Mouse (Mus musculus) MEL-GATA-1-ER (cell line): ENCODE measurements around the gene Ppp1r35.
A peak's percentile ranks its signal among the peaks of the same experiment; 100 is the strongest.
"Not testable (repeated sequence)": the region's sequence is repeated elsewhere in the genome, so short reads cannot be mapped to it uniquely, and the experiment has no call there.

Experiments used
- DNase-seq: peaks from one replicate; pipeline ENCODE4 v3.0.0-alpha.2; 2012; ENCODE audit warnings: low read depth; ENCODE audit errors: extremely low read depth

Gene Ppp1r35

DNA sequence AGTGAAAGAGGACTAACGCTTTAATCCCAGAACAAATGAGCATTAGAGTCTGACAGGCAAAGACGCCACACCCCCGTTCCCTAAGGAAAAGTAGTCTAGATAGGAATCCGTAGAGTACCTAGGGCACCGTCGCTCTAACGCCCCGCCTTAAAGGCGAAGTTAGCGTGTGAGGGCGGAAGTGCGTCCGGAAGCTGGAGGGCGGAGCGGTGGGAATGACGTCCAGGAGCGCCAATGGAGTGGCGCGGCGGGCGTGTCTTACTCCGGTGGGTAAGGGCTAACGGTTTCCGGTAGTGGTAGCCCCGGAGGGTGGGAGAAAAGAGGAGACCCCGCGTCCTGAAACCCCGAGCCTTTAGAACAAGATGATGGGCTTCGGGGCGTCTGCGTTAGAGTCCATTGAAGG, at the start of gene Ppp1r35:
TSS of gene Ppp1r35 (plus strand) at position 215 of the 400 bp plus-strand sequence.
- DNase-seq = peak; percentile 89

DNA sequence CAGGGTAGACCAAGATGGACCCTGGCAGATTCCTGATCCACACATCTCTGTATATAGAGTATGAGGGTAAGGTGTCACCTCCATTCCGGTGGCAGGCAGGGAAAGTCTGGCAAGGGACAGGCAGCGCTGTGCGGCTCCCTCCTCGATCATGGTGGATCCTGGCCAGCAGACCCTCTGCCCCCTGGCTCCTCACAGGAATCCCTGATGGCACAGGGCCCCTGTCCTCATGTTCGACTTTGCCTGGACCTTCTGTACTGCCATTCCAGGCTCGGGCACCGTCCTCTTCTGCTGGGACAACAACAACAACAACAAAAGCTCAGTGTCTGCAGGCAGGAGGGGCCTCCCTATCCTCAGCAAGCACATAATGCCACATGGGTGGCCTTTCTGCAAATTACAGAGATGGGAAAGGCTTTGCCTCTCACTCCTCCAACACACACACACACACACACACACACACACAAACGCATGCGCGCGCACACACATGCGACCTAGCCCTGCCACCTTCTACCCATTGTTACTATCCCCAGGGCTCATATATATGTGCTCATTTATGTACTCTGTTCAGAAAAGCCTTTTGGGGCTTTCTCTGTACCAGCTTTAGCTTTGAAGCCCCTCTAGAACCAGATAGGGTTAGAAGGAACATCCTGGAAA, 44.9 kb upstream of the Ppp1r35 start:
- DNase-seq = no peak

- no peak for DNase-seq
Measured at GRCm38 (mm10) chr5:137734289-137735061, 44.2 kb upstream of the Ppp1r35 start.

GRCm38 (mm10) chr5:137737400-137737940, 41.2 kb upstream of the Ppp1r35 start:
- no peak for DNase-seq

DNA sequence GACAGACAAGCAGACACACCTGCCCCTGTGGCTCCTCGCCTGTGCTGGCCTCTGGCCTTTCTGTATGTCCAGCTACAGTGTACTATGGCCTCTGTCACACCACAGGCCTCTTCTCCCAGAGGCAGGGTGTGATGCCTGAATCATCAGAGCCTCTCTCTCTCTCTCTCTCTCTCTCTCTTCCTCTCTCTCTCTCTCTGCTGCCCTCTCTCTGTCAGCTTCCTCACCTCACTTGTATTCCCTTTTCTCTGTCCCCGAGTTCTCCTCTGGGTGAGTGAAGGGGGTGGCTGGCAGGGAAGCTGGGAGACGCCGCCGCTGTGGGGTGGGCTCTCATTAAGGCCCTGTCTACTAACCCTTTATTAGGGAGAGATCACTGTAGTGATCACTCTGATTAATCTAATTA, 40.1 kb upstream of the Ppp1r35 start:
- DNase-seq = no peak

DNA sequence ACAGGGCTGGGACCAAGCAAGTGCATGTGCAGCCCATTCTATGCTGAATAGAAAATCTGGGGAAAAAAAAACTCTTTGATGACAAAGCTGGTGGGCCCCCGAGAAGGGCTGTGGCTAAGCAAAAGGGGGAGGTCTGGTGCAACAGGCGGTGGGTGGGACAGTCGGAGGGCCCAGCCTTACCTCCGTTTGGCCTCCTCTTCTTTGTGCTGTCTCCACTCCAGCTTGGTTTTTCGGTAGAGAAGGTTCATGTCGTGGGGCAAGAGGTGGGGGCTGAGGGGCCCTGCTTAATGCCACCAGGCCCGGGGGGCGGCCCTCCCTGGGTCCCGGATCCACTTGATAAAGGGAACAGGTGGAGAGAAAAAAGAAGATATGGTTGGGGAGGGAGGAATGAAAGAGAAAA, 39.2 kb upstream of the Ppp1r35 start:
- no peak for DNase-seq

- no peak for DNase-seq
Measured at GRCm38 (mm10) chr5:137740506-137740905, 38.1 kb upstream of the Ppp1r35 start.

DNA sequence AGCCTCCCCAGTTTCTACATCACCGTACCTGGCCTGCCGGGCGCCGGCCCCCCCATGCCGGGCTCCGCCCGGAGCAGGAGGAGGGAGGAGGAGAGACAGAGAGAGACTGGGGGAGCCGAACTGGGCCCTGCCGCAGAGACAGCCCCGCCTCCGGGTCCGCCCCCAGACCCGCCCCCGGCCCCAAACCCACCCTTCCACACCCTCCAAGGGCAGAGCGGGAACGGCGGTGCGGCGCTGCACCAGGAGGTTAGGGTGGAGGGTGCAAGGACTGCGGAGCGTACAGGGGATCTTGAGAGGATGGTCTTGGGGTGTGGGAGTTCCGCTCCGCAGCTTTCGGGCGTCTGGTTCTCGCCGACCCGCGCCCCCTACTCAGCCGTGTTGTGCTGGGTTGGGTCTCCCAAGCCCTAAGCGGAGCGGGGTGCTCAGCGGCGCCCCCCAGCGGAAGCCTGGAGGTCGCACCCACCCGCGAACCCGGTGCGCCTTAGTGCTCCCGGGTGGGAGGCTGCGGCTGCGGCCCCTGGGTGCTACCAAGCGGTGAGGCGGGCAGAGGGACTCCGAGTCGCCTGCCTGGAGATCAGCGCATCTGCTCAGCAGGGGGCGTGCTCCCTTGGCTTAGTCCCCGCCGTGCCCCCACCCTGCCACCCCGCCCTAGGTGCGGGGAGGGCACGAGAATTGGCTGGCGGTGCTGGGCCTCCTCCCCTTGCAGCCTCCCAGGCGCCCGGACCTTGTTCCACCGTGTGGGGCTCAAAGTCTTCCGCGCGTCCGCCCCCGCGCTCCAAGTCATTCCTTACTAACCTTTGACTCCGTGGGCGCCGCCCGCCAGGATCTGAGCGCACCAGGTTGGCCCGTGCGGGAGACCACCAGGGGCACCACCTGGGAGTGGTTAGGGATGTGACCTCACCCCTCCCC, 37.4 kb upstream of the Ppp1r35 start, which contains the start of gene Nyap1:
TSS of gene Nyap1 (minus strand) at position 585 of the 909 bp plus-strand sequence.
- peak; percentile 44 for DNase-seq

GRCm38 (mm10) chr5:137742048-137742447, 36.6 kb upstream of the Ppp1r35 start:
- DNase-seq = no peak

- DNase-seq = no peak
Measured at GRCm38 (mm10) chr5:137742836-137743235, 35.8 kb upstream of the Ppp1r35 start.

DNA sequence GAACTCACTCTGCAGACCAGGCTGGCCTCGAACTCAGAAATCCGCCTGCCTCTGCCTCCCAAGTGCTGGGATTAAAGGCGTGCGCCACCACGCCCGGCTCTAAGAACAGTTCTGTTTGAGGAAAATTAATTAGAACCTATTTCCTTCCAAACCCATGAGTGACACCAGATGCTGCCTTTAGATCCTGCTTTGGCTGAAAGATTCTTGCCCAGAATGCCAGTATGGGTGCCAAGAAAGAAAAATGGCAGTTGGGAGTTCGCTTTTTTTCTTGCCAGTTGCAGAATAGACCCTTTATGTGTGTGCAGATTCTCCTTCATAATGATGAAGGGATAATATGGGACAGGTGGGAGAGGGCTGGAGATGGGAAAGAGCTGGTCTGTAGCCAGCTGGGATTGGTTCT, 34.5 kb upstream of the Ppp1r35 start:
- DNase-seq = no peak

- peak; percentile 95 for DNase-seq
Measured at GRCm38 (mm10) chr5:137745214-137746171, 33.2 kb upstream of the Ppp1r35 start, which contains the start of gene Tsc22d4. Gene Tsc22d4, plus strand, starts transcription at chr5:137745730.

GRCm38 (mm10) chr5:137746282-137746850, 32.3 kb upstream of the Ppp1r35 start:
- peak; percentile 53 for DNase-seq

DNA sequence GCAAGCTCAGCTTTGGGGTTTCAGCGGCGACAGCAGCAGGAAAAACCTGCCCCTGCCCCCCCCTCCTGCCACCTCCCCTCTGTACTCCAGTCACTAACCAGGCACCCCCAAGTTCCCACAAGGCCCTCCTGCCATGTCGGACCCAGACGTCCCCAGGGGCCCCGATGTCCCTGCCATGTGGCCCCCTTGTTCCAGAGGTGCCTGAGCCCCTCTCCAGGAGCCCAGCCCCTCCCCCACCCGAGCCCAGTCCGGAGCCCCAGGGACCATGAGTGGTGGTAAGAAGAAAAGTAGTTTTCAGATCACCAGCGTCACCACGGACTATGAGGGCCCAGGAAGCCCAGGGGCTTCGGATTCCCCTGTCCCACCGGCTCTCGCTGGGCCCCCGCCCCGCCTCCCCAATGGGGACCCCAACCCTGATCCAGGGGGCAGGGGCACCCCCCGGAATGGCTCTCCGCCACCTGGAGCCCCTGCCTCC, 31.8 kb upstream of the Ppp1r35 start:
- DNase-seq = no peak

DNA sequence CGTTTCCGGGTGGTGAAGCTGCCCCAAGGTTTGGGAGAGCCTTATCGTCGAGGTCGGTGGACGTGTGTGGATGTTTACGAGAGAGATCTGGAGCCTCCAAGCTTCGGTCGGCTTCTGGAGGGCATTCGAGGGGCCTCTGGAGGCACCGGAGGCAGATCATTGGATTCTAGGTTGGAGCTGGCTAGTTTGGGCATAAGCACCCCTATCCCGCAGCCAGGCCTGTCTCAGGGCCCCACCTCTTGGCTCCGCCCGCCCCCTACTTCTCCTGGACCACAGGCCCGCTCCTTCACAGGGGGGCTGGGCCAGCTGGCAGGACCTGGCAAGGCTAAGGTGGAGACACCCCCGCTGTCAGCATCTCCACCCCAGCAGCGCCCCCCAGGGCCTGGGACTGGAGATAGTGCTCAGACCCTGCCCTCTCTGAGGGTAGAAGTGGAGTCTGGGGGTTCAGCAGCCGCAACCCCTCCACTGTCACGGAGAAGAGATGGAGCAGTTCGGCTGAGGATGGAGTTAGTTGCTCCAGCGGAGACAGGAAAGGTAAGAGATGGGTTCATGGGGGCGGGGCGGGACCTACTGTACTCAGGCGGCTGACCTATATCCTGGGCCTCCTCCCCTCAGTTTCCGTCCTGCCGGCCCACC, 31.2 kb upstream of the Ppp1r35 start:
- no peak for DNase-seq

GRCm38 (mm10) chr5:137748130-137748770, 30.4 kb upstream of the Ppp1r35 start:
- peak; percentile 76 for DNase-seq

DNA sequence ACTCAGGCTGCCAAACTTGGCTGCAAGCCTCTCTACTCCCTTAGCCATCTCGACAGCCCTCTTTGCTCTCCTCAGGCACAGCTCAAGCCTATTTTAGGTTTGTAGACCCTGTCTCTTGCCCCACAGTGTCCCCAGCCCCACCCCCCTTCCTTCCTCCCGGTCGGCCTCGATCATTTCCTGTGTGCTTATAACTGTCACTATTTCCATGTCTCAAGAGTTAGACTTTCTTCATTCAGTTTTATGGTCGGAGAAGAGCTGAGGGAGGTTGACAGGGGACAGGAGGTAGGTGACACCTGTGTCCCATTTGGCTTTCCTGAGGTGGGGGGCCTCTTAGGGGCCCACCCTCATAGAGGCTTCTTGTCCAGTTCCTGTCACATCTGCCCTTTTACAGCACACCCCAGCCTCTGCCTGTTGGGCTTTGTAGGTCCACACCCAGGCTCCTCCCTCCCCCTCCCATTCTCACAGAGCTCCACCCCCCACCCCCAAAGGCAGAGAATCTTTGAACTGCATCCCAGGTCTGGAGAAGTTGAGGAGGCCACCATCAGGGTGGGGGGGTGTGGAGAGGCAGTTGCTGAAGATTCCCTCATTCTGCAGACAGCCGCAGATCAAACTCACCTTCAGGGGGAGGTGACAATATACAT, 29.3 kb upstream of the Ppp1r35 start:
- DNase-seq = no peak

- DNase-seq = not testable (repeated sequence)
Measured at GRCm38 (mm10) chr5:137750212-137750611, 28.4 kb upstream of the Ppp1r35 start.
